Mouse (Mus musculus) lung, postnatal 0 days (tissue): ENCODE data around the gene Rep15. TPM values are rescaled to one million over a fixed set of nuclear protein-coding genes. Genes with fewer than 3 reads are reported as not detected.

ENCODE experiments used
- ATAC-seq: fragments of 200-750 bp; cut with Nextera tagmentation; 2 replicates; pipeline ENCODE4 v1.8.0; 2017; ENCODE audit warnings: moderate library complexity
- DNase-seq: peaks from one replicate; pipeline ENCODE4 v3.0.0-alpha.2; 2016; ENCODE audit warnings: low spot score
- H3K27ac ChIP-seq: fragments of 300-500 bp; sonication (generic); 2 replicates; pipeline ENCODE4 v1.5.1; 2014; ENCODE audit warnings: antibody characterized with exemption, mild to moderate bottlenecking, low read length, mixed read lengths
- H3K27me3 ChIP-seq: fragments of 300-500 bp; sonication (generic); replicated peaks from 2 replicates; pipeline ENCODE4 v1.6.1; 2014; ENCODE audit warnings: low read length, mixed read lengths; ENCODE audit not compliant: insufficient read depth
- H3K36me3 ChIP-seq: fragments of 300-500 bp; sonication (generic); 2 replicates; pipeline ENCODE4 v1.6.1; 2014; ENCODE audit warnings: low read length, mixed read lengths; ENCODE audit not compliant: insufficient read depth
- H3K4me1 ChIP-seq: fragments of 300-500 bp; sonication (generic); 2 replicates; pipeline ENCODE4 v1.6.1; 2014; ENCODE audit warnings: antibody characterized with exemption, low read depth, low read length, mixed read lengths; ENCODE audit not compliant: insufficient read depth
- H3K4me2 ChIP-seq: fragments of 300-500 bp; sonication (generic); replicated peaks from 2 replicates; pipeline ENCODE4 v1.6.1; 2014; ENCODE audit warnings: low read depth, mild to moderate bottlenecking, low read length, moderate library complexity, mixed read lengths
- H3K4me3 ChIP-seq: fragments of 300-500 bp; sonication (generic); 2 replicates; pipeline ENCODE4 v1.5.1; 2014; ENCODE audit warnings: low read depth, low read length
- H3K9ac ChIP-seq: fragments of 300-500 bp; sonication (generic); replicated peaks from 2 replicates; pipeline ENCODE4 v1.6.1; 2014; ENCODE audit warnings: low read depth, mild to moderate bottlenecking
- H3K9me3 ChIP-seq: fragments of 300-500 bp; sonication (generic); 2 replicates; pipeline ENCODE4 v1.6.1; 2016; ENCODE audit warnings: low read length, mixed read lengths
- CTCF ChIP-seq: IDR thresholded peaks from 2 replicates; pipeline ENCODE4 v1.5.1; 2016; ENCODE audit warnings: antibody characterized with exemption, mild to moderate bottlenecking
- EP300 ChIP-seq: IDR thresholded peaks from 2 replicates; pipeline ENCODE4 v1.6.1; 2016; ENCODE audit warnings: antibody characterized with exemption, mild to moderate bottlenecking, control low read depth
- WGBS: fragments of 180-500 bp; shearing (Covaris S2); extraction: QIAGEN DNeasy Blood & Tissue Kit; methylation state at CpG from one replicate; pipeline ENCODE4 v1.1.7; 2014; 5-methylcytosine and 5-hydroxymethylcytosine counted together
- polyA plus RNA-seq: library from polyadenylated mRNA; unstranded; fragments of >200 nt; fragmentation: Nextera tagmentation; extraction: Ambion mirVana; gene quantifications from 2 replicates; pipeline ENCODE4 v1.2.1, GENCODE M21; 2015

The Rep15 gene
- polyA plus RNA-seq, 1 experiment from 2014 or later, result 0.61 TPM

DNA sequence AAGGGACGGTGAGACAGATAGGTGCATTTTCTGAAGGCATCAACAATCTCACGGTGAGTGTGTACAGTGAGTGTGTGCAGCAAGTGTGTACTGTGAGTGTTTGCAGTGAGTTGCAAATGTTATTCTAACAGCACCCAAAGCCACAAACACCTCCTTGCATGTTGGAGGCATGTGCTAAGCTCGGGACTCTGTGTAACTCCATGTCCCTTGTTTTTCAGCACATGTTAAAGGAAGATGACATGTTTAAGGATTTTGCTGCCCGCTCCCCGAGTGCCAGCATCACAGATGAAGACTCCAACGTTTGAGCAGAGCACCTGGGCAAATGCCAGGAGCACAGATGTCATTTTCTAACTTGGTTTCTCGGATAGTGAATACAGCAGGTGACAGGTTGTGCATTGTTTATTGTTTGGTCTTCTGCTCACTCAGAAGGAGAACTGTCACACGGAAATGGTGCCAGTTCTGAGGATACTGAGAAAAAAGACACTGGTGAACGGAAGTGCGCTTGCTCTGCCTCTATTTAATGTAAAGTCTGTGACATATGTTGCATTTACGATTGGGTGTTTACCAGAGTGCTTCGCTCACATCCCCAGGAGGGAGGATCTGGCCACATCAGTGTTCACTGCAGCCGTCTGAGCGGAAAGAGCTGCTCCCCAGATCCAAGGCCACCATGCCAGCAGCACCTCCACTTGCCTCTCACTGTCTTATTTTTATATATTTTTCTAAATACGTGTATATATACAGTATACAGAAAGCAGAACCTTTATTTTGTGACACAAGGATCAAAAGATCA is 2.1 kb upstream of the Rep15 start:
- no peak for DNase-seq
- H3K36me3 ChIP-seq, result peaks cover 51% of the 10 kb centered on the region
- WGBS, result 91% methylated on average over 15 of the region's 15 CpGs
- ATAC-seq, result no peak
- no peaks in the 10 kb centered on the region for H3K9me3 ChIP-seq
- no peaks in the 10 kb centered on the region for H3K27me3 ChIP-seq
- H3K4me1 ChIP-seq, result no peaks in the 10 kb centered on the region
- H3K4me2 ChIP-seq, result no peak overlapping the region
- TF ChIP-seq CTCF (no peak), EP300 (no peak)
- H3K4me3 ChIP-seq, result no peak overlapping the region
- H3K9ac ChIP-seq, result no peak overlapping the region
- H3K27ac ChIP-seq, result no peak overlapping the region

DNA sequence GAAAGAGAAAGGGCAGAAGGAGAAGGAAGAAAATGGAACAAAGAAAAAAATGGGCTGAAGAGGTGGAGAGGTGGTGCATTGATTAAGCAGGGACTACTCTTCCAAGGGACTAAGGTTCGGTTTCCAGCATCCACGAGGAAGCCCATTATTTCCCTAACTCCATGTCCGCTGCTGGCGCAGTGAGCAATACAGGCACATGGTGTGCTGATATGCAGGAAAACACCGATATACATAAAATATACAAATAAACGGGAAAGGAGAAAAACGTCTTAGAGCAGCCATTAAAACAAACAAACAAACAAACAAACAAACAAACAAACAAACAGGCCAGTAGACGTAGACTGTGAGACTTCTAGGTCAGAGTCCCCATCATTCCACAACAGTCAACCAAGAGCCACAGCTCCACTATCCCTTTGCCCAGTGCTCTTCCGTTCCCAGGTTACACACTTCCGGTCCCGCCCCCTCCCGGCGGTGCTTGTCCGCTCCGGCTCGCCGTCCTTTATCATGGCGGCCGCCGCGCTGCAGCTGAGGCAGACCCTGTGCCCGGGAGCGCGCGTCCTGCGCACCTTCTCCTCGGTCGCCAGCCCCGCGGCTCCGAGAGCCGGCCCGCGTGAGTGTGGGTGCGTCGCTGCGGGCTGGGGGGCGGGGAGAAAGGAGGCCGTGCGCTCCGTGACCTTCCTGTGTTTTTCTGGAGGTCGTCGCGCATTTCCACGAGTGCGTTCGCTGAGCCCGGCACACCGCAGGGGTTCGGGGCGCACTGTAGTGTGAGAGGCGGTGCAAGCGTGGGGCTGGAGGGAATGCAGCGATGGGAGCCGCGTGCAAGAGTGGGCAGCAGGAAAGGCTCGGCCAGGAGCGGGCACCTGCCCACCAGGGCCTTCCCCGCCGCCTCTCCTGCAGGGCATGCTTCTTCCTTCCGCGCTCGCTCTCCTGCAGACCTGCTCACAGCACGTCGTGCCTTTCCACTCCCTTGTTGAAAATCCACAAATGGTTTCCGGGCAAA is 10.2 kb downstream of the Rep15 start, which contains the start of gene Mrps35:
TSS of gene Mrps35 (plus strand) at position 474 of the 1,000 bp plus-strand sequence.
- 3% methylated on average over 66 of the region's 66 CpGs for WGBS
- H3K27me3 ChIP-seq, result no peaks in the 10 kb centered on the region
- TF ChIP-seq CTCF, result peak; percentile 46
- TF ChIP-seq EP300, result no peak
- no peaks in the 10 kb centered on the region for H3K9me3 ChIP-seq
- H3K36me3 ChIP-seq, result no peaks in the 10 kb centered on the region
- peak within 1 kb of the TSS; percentile 81 for H3K27ac ChIP-seq
- peak within 1 kb of the TSS; percentile 75 for H3K4me2 ChIP-seq
- H3K9ac ChIP-seq, result peak within 1 kb of the TSS; percentile 66
- ATAC-seq, result peak; percentile 99
- peak; percentile 94 for DNase-seq
- peaks cover 11% of the 10 kb centered on the region; the same call in 1 of the 2 replicates for H3K4me1 ChIP-seq
- peak within 1 kb of the TSS; percentile 89 for H3K4me3 ChIP-seq

DNA sequence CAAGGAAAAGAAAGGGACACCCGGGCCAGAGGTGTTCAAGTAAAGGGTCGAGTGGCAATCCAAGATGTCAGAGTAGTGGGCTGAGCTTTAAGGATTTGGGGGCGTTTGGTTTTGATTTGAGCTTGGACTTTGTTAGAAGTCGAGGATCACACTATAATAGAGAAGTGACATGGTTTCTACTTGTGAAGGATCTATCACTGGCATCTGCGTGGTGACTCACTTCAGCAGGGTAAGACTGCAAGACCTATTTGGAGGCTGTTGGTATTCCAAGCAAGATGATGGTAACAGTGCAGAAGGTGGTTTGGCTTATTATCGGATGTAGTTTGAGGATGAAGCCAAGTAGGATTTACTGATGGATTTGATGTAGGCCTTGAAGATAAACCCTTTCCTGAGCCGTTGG is 11.2 kb downstream of the Rep15 start:
- no peaks in the 10 kb centered on the region for H3K27me3 ChIP-seq
- WGBS, result 44% methylated on average over 7 of the region's 7 CpGs

DNA sequence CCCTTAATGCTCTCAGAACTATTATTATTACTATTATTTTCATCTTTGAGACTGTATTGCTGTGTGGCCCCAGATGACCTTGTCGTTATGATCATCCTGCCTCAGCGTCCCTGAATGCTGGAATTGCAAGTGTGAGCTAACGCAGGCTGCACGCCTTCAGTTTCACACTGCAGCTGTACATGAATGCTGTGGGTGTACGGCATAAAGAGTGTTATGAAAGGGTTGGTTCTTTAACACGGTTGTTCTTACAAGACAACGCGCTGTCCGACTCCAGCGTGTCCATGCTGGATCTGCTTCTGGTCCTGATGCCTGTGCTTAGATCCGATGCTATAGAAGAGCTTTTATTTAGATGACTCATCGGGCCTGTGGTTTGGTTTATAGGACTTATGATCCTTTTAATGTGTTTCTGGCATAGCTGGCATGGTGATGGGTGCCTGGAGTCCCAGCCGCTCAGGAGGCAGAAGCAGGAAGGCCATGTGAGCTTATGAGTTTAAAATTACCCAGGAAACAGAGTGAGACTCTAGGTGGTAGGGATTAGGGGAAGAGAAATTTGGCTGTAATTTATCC is 16.9 kb downstream of the Rep15 start:
- TF ChIP-seq CTCF, result no peak
- TF ChIP-seq EP300, result no peak
- 97% methylated on average over 13 of the region's 13 CpGs for WGBS
- H3K27me3 ChIP-seq, result no peaks in the 10 kb centered on the region
- no peak overlapping the region for H3K4me3 ChIP-seq
- H3K36me3 ChIP-seq, result peaks cover 15% of the 10 kb centered on the region; the same call in 1 of the 2 replicates
- ATAC-seq, result no peak
- H3K9ac ChIP-seq, result no peak overlapping the region
- H3K4me1 ChIP-seq, result peaks cover under 1% of the 10 kb centered on the region; the same call in 1 of the 2 replicates
- no peak overlapping the region for H3K27ac ChIP-seq
- DNase-seq, result no peak
- no peaks in the 10 kb centered on the region for H3K9me3 ChIP-seq
- H3K4me2 ChIP-seq, result no peak overlapping the region

More for the DNA sequence above, 11.2 kb downstream of the Rep15 start:
- DNase-seq (no peak), ATAC-seq (no peak)
- no peak for TF ChIP-seq CTCF
- Histone ChIP-seq H3K4me1 (peaks cover 11% of the 10 kb centered on the region; the same call in 1 of the 2 replicates), H3K27ac (no peak overlapping the region), H3K4me2 (peak overlapping the region; percentile 75), H3K36me3 (peaks cover 7% of the 10 kb centered on the region; the same call in 1 of the 2 replicates), H3K9me3 (no peaks in the 10 kb centered on the region), H3K9ac (no peak overlapping the region), H3K4me3 (peak overlapping the region; percentile 89; the same call in 1 of the 2 replicates)

DNA sequence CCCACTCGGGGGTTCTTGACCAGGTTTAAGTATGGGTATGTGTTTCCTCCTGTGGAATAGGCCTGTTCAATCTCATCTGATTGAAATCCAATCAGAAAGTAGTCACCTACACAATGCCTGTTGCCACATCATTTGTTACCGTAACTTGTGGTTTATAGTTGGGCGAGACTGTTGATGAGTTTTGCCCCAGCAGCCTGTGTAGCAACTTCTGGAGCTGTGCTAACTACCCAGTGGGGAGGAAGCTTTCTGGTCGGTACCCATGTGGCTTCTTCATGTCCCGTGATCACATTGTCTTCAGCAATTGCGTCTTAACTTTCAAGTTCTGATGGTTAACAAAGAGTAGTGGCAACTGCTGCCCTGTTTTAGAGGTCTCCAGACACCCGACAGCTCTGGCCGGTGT is 19.3 kb downstream of the Rep15 start:
- no peak for DNase-seq
- H3K4me3 ChIP-seq, result no peak overlapping the region
- no peaks in the 10 kb centered on the region for H3K27me3 ChIP-seq
- no peak for TF ChIP-seq CTCF
- TF ChIP-seq EP300, result no peak
- H3K36me3 ChIP-seq, result peaks cover 19% of the 10 kb centered on the region
- H3K9ac ChIP-seq, result no peak overlapping the region
- no peak overlapping the region for H3K27ac ChIP-seq
- no peaks in the 10 kb centered on the region for H3K4me1 ChIP-seq
- ATAC-seq, result no peak
- 93% methylated on average over 8 of the region's 8 CpGs for WGBS
- no peak overlapping the region for H3K4me2 ChIP-seq
- H3K9me3 ChIP-seq, result no peaks in the 10 kb centered on the region
